ENCODE assay signal across 7 mouse cellular contexts in genomic region chr6:146824727-146825486, GRCm38 (mm10). TPM values are rescaled to one million over a fixed set of nuclear protein-coding genes. Genes with fewer than 3 reads are reported as not detected.
DNase-seq lines count a peak whose midpoint lies in the region; ATAC-seq and TF ChIP-seq lines count a peak whose summit lies in the region.

No protein-coding gene starts in this region.

- no peaks in the 10 kb centered on the region for H3K4me1 ChIP-seq in forebrain, embryonic 14.5 days (ENCODE audit: control insufficient read depth, insufficient read depth, low read length)
- no peaks in the 10 kb centered on the region for H3K4me1 ChIP-seq in hindbrain, embryonic 15.5 days (replicated peaks)

- TF ChIP-seq CTCF in Patski (IDR thresholded peaks at IDR 0.05), result peak; percentile 78

- CTCF ChIA-PET in Patski (lab: Charles Lee), result interaction anchor here (0.6 to 2.2 kb wide), 15 partner anchors 9 to 220 kb away, joined by 3 to 9 read pairs (median 3); no protein-coding TSS in a partner anchor

- in situ Hi-C loops in Patski (cut with MboI; ENCODE audit: low pct_unique_long_range_greater_than_20kb), result loop anchor here (25.0 kb wide), 3 partner anchors 412 to 1137 kb away; no protein-coding TSS in a partner anchor

- POLR2A ChIA-PET in Patski (lab: Charles Lee), result no interaction called here

- no peaks in the 10 kb centered on the region for H3K9me3 ChIP-seq in forebrain, embryonic 14.5 days (replicated peaks; ENCODE audit: control insufficient read depth, low read length)
- H3K9me3 ChIP-seq in hindbrain, embryonic 15.5 days, result no peaks in the 10 kb centered on the region

- 38% methylated on average over 16 of the region's 16 CpGs for WGBS in forebrain, embryonic 14.5 days
- 42% methylated on average over 16 of the region's 16 CpGs for WGBS in hindbrain, embryonic 15.5 days

- no peak overlapping the region for H3K27ac ChIP-seq in forebrain, embryonic 14.5 days (ENCODE audit: low read depth, low read length)
- H3K27ac ChIP-seq in hindbrain, embryonic 15.5 days (replicated peaks), result no peak overlapping the region

- no peak overlapping the region for H3K4me2 ChIP-seq in forebrain, embryonic 14.5 days (ENCODE audit: low read length)
- H3K4me2 ChIP-seq in hindbrain, embryonic 15.5 days, result no peak overlapping the region

- ATAC-seq in Patski, result peak; percentile 68
- peak; percentile 70; the same call in 1 of the 2 replicates for ATAC-seq in cerebellum, adult (ENCODE audit: insufficient number of reproducible peaks, low FRiP score, low TSS enrichment)
- ATAC-seq in forebrain, embryonic 14.5 days, result peak; percentile 79
- peak; percentile 42 for ATAC-seq in hindbrain, embryonic 15.5 days (ENCODE audit: low FRiP score, low read depth)

- no peak overlapping the region for H3K9ac ChIP-seq in forebrain, embryonic 14.5 days (ENCODE audit: low read length)
- no peak overlapping the region for H3K9ac ChIP-seq in hindbrain, embryonic 15.5 days

- no peak overlapping the region for H3K4me3 ChIP-seq in forebrain, embryonic 14.5 days (ENCODE audit: low read depth, low read length)
- no peak overlapping the region for H3K4me3 ChIP-seq in hindbrain, embryonic 15.5 days

- no peaks in the 10 kb centered on the region for H3K27me3 ChIP-seq in Patski
- H3K27me3 ChIP-seq in forebrain, embryonic 14.5 days (replicated peaks; ENCODE audit: control insufficient read depth, insufficient read depth, low read length), result no peaks in the 10 kb centered on the region
- H3K27me3 ChIP-seq in hindbrain, embryonic 15.5 days, result no peaks in the 10 kb centered on the region

- DNase-seq in Patski (ENCODE audit: low read depth, low spot score), result no peak
- peak; percentile 72 for DNase-seq in forebrain, embryonic 14.5 days (ENCODE audit: low spot score)
- peak; percentile 38 to 48 for DNase-seq in layer of hippocampus, postnatal 36 days
- peak; percentile 74 for DNase-seq in mesoderm, embryonic 11.5 days (ENCODE audit: low read depth, low spot score)
- DNase-seq in right cerebral cortex, postnatal 25 days, result peak; percentile 39

- no peaks in the 10 kb centered on the region for H3K36me3 ChIP-seq in forebrain, embryonic 14.5 days (ENCODE audit: control insufficient read depth, insufficient read depth, low read length)
- no peaks in the 10 kb centered on the region for H3K36me3 ChIP-seq in hindbrain, embryonic 15.5 days

RNA-seq across cellular contexts. Expression of gene Smco2, which starts 25.0 kb away (rescaled TPM):
- polyA plus RNA-seq in Patski (2021), result not detected
- not detected in 2 replicates for polyA plus RNA-seq in forebrain, embryonic 14.5 days (2014; fragmentation: Nextera tagmentation; extraction: Ambion mirVana)
- polyA plus RNA-seq in hindbrain, embryonic 15.5 days (2015; fragmentation: Nextera tagmentation; extraction: Ambion mirVana), result not detected in 2 replicates
- not detected for total RNA-seq in layer of hippocampus, postnatal 36 days (2021)

RNA-seq across cellular contexts. Expression of gene Arntl2, which starts 29.1 kb away (rescaled TPM):
- polyA plus RNA-seq in Patski (2021), result 8.1 TPM
- polyA plus RNA-seq in forebrain, embryonic 14.5 days (2014; fragmentation: Nextera tagmentation; extraction: Ambion mirVana), result 0.59 and 1.0 TPM in 2 replicates
- polyA plus RNA-seq in hindbrain, embryonic 15.5 days (2015; fragmentation: Nextera tagmentation; extraction: Ambion mirVana), result 4.4 and 4.6 TPM in 2 replicates
- total RNA-seq in layer of hippocampus, postnatal 36 days (2021), result 10 to 100 TPM in 1 of 2 experiments, 1 to 10 TPM in 1; 7.6 to 11.1 TPM
